Mouse (Mus musculus): ENCODE measurements around the gene Ptov1.

DNA sequence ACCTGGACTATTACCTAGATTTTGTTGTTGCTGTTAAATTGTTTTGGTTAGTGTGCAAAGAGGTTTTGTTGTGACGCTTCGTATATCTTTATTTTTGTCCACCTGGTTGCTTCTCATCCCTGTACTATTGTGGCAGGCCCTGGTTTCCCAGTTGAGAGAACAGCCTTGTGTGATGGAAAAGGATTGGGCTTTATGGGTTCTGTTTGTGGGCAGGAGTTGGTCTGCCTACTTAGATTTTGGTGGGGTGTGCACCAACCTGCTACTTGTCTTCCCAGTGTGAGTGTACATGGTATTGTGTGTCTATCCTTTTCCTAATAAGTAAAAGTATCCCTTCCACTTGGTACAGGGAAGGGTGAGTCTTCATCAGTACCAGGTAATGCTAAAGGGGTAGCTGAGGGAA, 50.2 kb downstream of the Ptov1 start:
- TF ChIP-seq POLR2A (IDR thresholded peaks at IDR 0.05; ENCODE audit: insufficient read depth, low read depth, low read length), result no peak
- no peak for TF ChIP-seq CTCF (IDR thresholded peaks at IDR 0.05)

All from heart, adult 2 months (tissue).